Mouse (Mus musculus): ENCODE results near the gene Ly6g6d.

Ly6g6d gene

DNA sequence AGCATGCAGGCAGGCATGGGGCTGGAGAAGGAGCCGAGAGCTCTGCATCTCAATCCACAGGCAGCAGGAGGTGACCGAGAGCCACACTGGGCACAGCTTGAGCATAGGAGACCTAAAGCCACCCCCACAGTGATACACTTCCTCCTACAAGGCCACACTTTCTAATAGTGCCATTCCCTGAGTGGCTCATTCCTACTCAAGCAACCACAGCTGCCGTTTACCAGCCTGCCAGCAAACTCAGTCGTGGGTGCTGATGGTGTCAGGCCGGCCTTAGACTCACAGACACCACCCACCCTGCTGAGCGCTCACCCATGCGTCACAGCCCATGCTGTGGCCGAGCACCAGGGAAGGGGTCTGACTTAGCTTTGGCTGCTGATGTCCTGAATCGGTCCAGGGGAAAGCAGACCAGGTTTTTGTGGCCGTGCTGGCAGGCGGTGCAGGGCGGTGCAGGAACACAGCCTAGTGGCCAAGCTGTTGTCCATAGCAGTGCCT, 19.3 kb upstream of the Ly6g6d start:
- no peak for DNase-seq (ENCODE audit: low read depth, low spot score)

DNA sequence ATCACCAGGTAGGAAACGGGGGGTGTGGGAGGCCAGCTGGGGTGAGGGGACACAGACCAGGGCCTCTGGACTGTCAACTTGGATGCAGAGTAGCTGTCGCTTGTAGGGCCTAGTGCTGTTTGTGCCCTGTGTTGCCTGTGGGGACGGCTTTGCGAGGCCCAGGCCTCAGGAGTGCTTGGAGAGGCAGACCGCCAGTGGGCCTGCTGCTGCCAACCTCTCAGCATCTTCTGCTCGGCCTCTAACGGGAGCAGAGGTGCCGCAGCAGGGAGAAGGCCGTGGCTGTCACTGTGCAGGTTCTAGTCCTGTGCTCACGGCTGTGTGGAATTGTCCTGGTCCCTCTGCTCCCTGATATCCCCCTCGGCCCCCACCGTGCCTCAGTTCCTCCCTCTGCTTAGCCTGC, 18.7 kb upstream of the Ly6g6d start:
- DNase-seq (ENCODE audit: low read depth, low spot score) = no peak

DNA sequence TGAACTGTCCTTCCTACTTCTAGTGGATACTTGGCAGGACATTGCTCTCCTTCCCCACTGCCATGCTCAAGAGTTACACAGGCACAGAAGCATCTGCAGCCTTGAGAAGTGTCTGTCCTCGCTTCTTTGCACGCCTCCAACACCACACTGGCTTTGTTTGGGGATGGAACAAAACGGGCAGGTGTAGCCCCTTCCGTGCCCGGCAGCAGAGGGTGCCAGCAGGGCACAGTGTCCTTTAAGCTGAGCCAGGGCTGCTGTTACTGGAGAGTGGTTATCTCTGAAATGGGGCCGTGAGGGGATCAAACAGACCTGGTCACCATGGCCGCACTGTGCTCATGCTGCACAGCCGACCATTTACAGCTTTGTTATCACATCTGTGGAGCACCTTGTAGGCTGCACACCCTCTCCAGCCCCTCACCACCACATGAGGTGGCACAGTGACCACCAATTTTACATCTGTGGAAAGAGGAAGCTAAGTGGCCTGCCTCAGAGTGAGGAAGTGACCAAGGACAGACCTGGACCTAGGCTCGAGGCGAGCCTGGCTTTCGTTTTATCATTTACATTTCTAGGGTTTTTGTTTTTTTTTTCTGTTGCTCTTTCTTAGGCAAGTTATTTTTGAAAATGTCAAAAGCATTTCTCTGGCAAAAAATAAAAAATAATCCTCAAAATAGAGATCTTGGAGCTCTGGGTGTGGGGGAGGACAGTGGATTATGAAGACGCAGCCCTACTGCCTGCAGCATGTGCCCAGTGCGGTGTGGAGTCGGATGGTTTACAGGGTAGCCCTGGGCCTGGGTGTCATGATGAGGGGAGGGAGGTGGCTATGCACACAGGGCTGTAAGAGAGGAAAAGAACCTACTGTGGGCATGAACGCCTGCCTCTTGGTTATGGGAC, 16.9 kb upstream of the Ly6g6d start:
- DNase-seq (ENCODE audit: low read depth, low spot score) = no peak

DNA sequence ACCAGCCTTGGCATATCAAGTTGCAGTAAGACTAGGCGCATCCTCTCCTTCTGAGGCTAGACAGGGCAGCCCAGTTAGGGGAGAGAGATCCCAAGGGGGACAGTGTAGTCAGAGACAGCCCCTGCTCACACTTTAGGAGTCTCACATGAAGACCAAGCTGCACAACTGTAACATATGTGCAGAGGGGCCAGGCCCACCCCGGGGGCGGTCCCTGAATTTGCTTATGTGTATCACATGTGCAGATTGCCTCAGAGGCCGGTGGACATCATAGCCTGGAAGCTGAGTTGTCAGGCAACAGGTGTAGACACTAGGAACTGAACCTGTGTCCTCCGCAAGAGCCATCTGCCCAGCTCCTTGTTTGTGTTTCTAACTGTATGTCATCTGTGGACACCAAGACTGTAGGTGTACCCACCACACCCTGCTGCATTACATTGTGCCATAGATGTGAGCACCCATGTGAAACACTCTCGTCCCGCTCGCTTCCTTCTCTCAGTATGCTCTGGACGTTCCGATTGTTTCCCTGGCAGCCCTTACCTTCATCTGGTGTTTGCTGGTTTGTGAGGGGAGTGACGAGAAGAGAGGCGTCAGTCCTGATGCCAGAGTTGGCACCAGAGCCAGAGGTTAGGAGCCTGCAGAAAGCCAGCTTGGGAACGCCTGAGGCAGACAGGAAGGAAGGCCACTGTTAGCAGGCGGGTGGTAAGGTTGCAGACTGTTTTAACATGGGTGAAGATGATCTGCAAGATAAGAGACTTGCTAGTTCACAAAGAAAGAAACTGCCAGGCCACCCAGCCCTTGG, 14.7 kb upstream of the Ly6g6d start:
- DNase-seq (ENCODE audit: low read depth, low spot score) = no peak

DNA sequence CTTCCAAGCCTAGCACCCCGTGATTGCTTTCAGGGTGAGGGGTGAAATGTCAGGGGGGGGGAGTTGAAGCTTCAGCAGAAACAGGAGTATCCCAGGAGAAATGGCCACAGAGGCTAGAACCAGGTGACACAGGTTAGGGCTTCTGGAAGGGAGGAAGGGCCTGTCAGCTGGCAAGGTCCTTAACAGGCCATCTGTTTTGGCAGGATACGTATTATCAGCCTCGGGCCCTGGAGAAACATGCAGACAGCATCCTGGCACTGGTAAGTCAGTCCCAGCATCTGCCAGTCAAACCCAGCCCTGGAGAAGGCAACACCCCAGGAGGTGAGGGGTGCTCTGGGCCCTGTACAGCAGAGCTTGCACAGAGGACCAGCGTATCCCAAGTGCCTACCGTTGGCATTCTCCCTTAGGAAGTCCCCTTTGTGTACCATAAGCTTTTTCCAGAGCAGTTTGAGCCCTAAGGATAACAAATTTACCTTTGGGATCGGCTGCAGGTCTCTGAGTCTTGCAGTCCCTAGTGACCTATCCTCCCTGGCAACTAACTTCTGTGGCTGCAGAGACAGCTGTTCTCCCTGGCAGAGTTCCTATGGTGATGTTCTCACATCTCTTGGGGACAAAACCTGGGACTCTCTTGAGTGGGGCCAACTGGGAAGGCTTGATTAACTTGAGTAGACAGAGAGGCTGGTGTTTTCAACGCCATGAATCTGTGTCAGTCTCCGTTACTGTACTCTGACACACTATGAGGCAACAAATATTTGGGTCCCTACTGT, 12.5 kb upstream of the Ly6g6d start:
- DNase-seq (ENCODE audit: low read depth, low spot score) = no peak

GRCm38 (mm10) chr17:35088825-35089644, 11.2 kb upstream of the Ly6g6d start, which contains the start of gene Abhd16a:
Gene Abhd16a, plus strand, starts transcription at chr17:35089263.
- peak; percentile 93 for DNase-seq (ENCODE audit: low read depth, low spot score)

- peak; percentile 48 for DNase-seq (ENCODE audit: low read depth, low spot score)
Measured at GRCm38 (mm10) chr17:35088151-35088550, 10.3 kb upstream of the Ly6g6d start.

DNA sequence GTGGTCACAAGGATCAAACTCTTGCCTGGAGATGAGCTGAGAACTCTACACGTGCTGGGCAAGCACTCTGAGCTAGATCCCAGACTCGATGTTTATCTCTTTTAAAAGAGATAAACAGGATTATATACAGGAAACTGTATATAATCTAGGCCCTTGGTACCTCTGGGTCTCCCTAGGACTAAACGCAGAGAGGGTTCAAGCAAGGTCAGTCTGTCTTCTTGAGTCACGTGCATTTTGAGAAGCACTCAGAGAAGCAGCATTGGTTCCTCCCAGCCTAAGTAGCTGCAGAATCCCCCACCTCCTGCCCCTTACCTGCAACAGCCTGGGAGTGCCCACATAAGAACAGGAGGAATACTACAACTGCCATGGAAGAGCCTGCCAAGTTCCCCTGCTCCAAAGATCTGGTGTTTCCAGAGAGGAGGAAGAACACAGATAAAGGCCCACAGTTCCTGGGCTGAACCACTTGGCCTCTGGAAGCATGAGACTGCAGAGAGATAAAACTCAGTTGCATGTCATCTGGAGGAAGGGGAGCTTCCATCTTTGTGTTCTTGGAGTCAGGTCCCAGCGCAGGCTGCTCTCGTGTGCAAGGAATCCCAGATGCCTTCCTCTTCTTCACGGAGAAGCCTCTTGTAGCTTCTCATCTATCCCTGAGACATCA, 7.5 kb upstream of the Ly6g6d start, which contains the start of gene Ly6g6f:
TSS of gene Ly6g6f (minus strand) at position 403 of the 658 bp plus-strand sequence.
- no peak for DNase-seq (ENCODE audit: low read depth, low spot score)

DNA sequence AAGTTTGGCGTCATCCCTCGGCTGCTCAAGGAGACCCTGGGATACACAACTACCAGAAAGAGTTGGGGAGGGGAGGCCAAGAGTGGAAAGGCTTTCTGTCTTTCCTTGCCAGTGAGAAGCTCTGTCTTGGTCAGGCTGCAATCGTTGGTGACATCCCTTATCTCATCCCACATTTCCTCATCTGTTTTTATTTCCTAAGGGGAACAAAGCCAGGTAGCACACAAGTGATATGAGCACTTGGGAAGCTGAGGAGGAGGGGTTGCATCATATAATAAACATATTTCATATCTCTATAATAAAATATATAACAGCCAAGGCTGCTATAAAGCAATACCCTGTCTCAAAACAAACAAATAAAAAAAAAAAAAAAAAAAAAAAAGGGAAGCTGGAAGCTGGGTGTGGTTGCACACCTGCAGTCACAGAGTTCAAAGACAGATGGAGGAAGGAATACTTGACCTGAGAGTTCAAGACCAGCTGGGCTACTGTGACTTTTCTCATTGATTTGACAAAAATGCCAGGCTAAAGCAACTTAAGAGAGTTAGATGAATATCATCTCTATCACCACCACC, 6.1 kb upstream of the Ly6g6d start:
- no peak for DNase-seq (ENCODE audit: low read depth, low spot score)

DNA sequence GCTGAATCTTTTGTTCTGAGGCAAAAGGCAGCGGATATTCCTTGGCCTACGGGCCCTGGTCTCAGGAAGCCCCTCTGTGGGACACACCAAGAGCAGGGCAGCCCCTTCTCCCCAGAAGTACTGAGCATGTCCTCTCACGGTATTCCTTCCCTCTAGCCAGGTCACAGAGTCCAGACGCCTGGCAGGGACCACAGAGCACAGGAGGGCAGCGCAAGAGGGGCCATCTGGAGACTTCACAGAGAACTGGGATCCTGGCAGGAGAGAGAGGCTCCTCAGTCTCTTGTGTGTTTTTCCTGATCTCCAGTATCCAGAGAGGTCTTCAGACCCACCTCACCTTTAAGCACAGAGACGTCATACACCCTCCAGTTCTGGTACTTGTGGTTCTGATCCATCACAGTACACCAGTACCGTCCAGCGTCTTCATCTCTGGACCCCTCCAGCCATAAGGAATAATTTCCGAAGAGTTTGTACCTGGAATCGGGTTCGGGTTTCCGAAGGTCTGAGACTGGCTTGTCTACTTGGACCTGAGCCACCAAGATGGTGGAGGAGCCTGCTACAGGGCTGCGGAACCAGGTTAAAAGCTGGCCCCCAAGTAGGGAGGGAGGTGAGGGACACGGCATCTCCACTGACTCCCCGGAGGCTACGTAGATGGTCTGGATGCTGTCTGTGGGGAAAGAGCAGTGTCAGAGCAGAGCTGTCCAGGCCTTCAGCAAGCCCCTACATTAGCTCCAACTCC, 5.1 kb upstream of the Ly6g6d start:
- no peak for DNase-seq (ENCODE audit: low read depth, low spot score)

GRCm38 (mm10) chr17:35080710-35081109, 2.8 kb upstream of the Ly6g6d start:
- no peak for DNase-seq (ENCODE audit: low read depth, low spot score)

GRCm38 (mm10) chr17:35080248-35080647, 2.4 kb upstream of the Ly6g6d start:
- DNase-seq (ENCODE audit: low read depth, low spot score) = no peak

DNA sequence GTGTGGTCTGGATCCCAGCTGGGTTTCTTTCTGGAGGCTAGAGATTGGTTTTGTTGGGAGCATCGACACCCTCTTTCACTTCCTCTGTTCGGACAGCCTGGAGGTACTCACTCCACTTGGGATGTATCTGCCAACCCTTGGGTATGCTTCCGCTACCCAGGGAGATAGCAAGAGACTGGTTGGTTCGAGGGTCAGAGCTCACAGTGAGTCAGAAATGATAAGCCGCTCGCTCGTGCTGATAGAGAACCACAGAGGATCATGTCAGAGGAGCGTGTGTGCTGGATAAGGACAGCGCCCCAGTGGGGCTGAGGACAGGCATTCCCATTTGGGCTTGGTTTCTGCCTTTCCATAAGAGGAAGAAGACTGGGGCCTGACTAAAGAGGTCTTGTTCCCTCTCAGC, 1.9 kb upstream of the Ly6g6d start:
- DNase-seq (ENCODE audit: low read depth, low spot score) = no peak

DNA sequence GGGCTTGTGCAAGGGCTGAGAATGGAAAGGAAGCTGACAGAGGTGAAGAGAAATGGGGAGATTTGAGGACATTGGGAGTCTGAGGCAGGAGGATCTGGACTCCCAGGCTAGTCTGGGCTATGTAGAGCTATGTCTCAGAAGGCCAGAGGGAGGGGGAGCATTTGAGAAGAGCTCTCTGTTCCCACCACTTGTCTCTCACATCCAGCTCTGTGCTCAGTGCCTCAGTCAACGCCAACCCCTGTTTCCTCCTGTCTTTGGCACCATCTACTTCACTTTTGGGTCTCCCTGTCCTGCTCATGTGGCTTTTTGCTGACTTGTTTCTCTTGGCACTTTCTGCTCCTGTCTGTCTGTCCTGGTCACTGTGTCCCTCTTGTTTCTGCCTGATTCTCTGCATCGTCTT, 580 bp downstream of the Ly6g6d start:
- peak; percentile 43 for DNase-seq (ENCODE audit: low read depth, low spot score)

GRCm38 (mm10) chr17:35076507-35077176, 1.2 kb downstream of the Ly6g6d start, which contains the start of gene Ly6g6e:
Gene Ly6g6e, plus strand, starts transcription at chr17:35076902.
- peak; percentile 81 for DNase-seq (ENCODE audit: low read depth, low spot score)

GRCm38 (mm10) chr17:35074097-35074496, 3.8 kb downstream of the Ly6g6d start:
- peak; percentile 33 for DNase-seq (ENCODE audit: low read depth, low spot score)

- no peak for DNase-seq (ENCODE audit: low read depth, low spot score)
Measured at GRCm38 (mm10) chr17:35071454-35071853, 6.4 kb downstream of the Ly6g6d start.

DNA sequence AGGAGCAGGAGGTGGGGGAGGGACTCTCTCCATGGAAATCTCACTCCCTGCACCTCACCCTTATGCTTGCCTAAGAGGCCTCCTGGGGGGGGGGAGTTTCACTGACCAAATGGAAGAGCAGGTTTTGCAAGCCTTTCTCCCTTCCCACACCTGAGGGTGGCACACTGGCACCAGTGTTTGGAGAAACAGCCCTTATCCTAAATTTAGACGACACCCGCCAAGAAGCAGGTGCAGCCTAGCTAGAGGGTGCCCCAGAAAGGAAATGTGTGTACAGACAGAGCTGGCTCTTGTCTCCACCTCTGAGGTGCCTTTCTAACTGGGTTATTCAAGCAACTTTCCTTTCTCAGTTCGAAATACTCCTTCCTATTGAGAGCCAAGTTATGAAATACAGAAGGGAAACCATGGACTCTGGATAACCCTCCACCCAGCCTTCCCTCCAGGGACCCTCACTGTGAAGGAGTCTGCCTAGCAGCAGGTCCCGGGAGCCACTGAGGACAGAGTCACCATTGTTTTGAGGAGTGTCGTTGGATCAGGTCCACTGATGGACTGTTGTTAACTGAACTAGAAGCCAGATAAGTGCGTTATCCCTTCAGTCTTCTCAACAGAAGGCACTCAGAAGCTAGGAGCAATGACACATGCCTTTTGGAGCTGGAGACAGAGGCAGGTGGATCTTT, 7.2 kb downstream of the Ly6g6d start:
- no peak for DNase-seq (ENCODE audit: low read depth, low spot score)

Measured in ES-CJ7 (cell line).